Mouse (Mus musculus) kidney, postnatal 10 days (tissue): ENCODE data around the gene Ankrd6.

Source experiments
- DNase-seq: peaks from one replicate; pipeline ENCODE4 v3.0.0; 2021; ENCODE audit warnings: mixed read lengths

The Ankrd6 gene

GRCm38 (mm10) chr4:32891341-32891740, 59.3 kb downstream of the Ankrd6 start:
- no peak for DNase-seq

GRCm38 (mm10) chr4:32890735-32891098, 59.9 kb downstream of the Ankrd6 start:
- DNase-seq: no peak

- DNase-seq: no peak
These were observed 60.5 kb downstream of the Ankrd6 start for GRCm38 (mm10) chr4:32889996-32890734.

- peak; percentile 71 for DNase-seq
These were observed 61.4 kb downstream of the Ankrd6 start for GRCm38 (mm10) chr4:32889246-32889645.

GRCm38 (mm10) chr4:32886479-32886878, 64.2 kb downstream of the Ankrd6 start:
- no peak for DNase-seq

GRCm38 (mm10) chr4:32884599-32884998, 66.0 kb downstream of the Ankrd6 start:
- no peak for DNase-seq

- no peak for DNase-seq
These were observed 69.6 kb downstream of the Ankrd6 start for GRCm38 (mm10) chr4:32881001-32881400.

GRCm38 (mm10) chr4:32874669-32875068, 76.0 kb downstream of the Ankrd6 start:
- no peak for DNase-seq

- DNase-seq: no peak
These were observed 78.4 kb downstream of the Ankrd6 start for GRCm38 (mm10) chr4:32872189-32872749.

GRCm38 (mm10) chr4:32869370-32869769, 81.3 kb downstream of the Ankrd6 start:
- no peak for DNase-seq

- no peak for DNase-seq
These were observed 81.8 kb downstream of the Ankrd6 start for GRCm38 (mm10) chr4:32868858-32869257.

- DNase-seq: no peak
These were observed 82.2 kb downstream of the Ankrd6 start for GRCm38 (mm10) chr4:32868437-32868836.

- DNase-seq: no peak
These were observed 83.2 kb downstream of the Ankrd6 start for GRCm38 (mm10) chr4:32867460-32867859.

GRCm38 (mm10) chr4:32864867-32865242, 85.8 kb downstream of the Ankrd6 start:
- no peak for DNase-seq

- DNase-seq: no peak
These were observed 86.3 kb downstream of the Ankrd6 start for GRCm38 (mm10) chr4:32864131-32864866.

GRCm38 (mm10) chr4:32863447-32864130, 87.1 kb downstream of the Ankrd6 start:
- no peak for DNase-seq

- DNase-seq: no peak
These were observed 87.7 kb downstream of the Ankrd6 start for GRCm38 (mm10) chr4:32862751-32863446.

GRCm38 (mm10) chr4:32862011-32862750, 88.5 kb downstream of the Ankrd6 start:
- no peak for DNase-seq

- DNase-seq: no peak
These were observed 90.3 kb downstream of the Ankrd6 start for GRCm38 (mm10) chr4:32860184-32860965.

- no peak for DNase-seq
These were observed 95.1 kb downstream of the Ankrd6 start for GRCm38 (mm10) chr4:32855580-32855979.

GRCm38 (mm10) chr4:32854956-32855355, 95.7 kb downstream of the Ankrd6 start:
- no peak for DNase-seq
